Mouse (Mus musculus) mouse embryonic stem cell (cell line): ENCODE data around the gene Elf2.

Experiments used
- in situ Hi-C, 2 experiments: fragments of 300-500 bp; cut with MboI; formaldehyde crosslinking; loops; 1 replicate in 1 of 2; 3 replicates in 1 of 2; pipeline ENCODE4 v1.14.3; 2019 to 2020; ENCODE audit warnings: low sequenced_read_pairs in 2 of 2, low pct_unique_long_range_greater_than_20kb in 1 of 2, mixed read lengths in 1 of 2; ENCODE audit not compliant: unreplicated experiment in 1 of 2

Elf2 gene

DNA sequence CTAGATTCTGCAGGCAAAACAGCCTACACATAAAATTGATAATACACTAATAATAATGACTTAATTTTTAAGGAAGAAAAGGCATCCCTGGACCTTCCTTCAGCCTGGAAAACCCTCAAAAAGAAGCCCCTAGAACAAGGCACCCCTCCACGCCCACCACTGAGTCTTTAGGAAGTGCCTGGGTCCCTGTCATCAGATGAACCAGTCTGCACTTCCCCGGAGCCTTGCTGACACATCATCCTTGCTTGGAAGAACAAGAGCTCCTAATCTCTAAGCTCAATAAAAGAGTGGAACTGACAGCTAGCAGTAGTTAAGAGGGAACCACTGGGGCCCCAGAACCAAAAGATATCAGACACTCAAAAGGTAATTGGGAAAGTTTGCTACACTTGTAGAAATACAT lies 33.8 kb downstream of the Elf2 start:
- in situ Hi-C loops, result no loop called here

- in situ Hi-C loops, result no loop called here
Observed at GRCm38 (mm10) chr3:51305961-51306360, 34.5 kb downstream of the Elf2 start.

DNA sequence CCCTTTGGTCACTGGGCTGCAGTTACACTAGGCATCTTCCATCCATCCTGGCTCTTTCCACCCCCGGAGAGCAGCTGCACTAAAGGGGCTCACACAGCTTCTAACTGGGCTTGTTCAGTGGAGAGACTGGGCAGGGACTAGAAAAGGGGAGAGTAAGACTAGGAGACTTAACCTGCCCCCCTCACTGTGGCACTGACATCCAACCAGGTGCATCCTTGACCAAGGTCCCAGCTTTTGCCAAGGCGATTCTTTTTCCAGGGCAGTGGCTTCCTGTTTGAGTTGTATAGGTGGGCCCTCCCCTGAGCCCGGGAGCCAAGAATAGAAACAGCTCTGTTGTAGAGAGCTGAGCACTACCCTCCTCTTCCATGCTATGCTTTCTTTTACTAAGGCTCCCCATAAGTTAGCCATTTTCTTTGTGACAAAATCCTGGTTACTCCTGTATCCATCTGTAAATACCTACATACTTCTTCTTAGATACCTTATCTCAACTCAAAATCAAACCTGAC lies 37.4 kb downstream of the Elf2 start:
- in situ Hi-C loops, result no loop called here

DNA sequence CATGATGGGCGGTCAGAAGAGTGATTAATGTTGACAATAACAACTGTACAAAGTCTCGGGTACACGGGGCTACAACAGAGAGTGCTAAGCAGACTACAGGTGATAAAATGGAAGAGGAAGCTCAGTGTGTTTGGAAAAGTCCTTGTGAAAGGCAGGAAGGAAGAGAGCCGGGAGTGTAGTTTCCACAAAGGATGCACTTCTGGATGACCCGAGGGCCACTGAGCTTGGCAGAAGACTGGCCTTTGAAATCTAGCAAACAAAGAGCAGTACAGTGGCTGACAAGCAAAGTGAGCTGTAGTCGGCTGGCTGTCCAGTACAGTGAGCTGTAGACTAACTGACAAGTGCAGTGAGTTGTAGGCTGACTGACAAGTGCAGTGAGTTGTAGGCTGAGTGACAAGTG lies 38.9 kb downstream of the Elf2 start:
- in situ Hi-C loops, result no loop called here

DNA sequence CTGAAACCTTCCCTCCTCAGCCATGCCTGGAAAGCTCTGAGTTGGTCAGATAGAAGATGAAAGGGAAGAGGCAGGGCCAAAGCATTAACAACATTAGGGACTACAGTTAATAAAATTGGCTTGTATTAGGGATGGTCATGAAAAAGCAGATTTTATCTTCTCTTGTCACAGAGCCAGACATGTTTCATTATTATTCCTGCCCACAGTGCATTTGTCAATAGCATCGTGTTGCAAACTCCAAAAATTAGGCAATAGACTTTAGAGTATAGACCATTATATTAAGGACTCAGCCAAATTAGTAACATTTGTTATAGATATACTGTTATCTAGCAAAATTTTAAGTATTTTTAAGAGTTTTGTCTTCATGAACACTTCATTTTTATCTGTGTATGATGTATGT lies 43.7 kb downstream of the Elf2 start:
- in situ Hi-C loops, result no loop called here

DNA sequence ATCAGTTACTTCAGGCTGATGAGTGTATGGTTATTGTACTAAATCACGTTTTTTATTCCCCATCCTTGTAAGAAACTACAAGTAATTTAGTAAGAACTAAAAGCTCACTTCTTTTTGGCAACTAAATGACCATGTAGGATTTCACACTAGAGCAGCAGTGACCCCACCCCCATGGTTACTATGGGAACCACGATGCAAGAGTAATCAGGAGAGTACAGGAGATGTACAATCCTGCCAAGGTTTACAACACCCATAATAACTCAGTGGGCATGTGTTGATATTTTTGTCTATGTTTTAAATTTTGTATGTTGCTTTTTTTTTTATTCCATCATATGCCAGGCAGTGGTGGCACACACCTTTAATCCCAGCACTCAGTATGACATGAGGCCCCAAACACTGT lies 45.2 kb downstream of the Elf2 start:
- in situ Hi-C loops, result no loop called here

- in situ Hi-C loops, result no loop called here
Observed at GRCm38 (mm10) chr3:51294251-51294650, 46.2 kb downstream of the Elf2 start.

- in situ Hi-C loops, result no loop called here
Observed at GRCm38 (mm10) chr3:51288880-51289821, 51.3 kb downstream of the Elf2 start.

- in situ Hi-C loops, result no loop called here
Observed at GRCm38 (mm10) chr3:51284375-51284774, 56.1 kb downstream of the Elf2 start.

GRCm38 (mm10) chr3:51281727-51282126 lies 58.7 kb downstream of the Elf2 start:
- in situ Hi-C loops, result no loop called here

GRCm38 (mm10) chr3:51278433-51278832 lies 62.0 kb downstream of the Elf2 start:
- in situ Hi-C loops, result no loop called here

GRCm38 (mm10) chr3:51277201-51278150 lies 63.0 kb downstream of the Elf2 start:
- in situ Hi-C loops, result no loop called here

GRCm38 (mm10) chr3:51276421-51277111 lies 63.9 kb downstream of the Elf2 start:
- in situ Hi-C loops, result no loop called here

DNA sequence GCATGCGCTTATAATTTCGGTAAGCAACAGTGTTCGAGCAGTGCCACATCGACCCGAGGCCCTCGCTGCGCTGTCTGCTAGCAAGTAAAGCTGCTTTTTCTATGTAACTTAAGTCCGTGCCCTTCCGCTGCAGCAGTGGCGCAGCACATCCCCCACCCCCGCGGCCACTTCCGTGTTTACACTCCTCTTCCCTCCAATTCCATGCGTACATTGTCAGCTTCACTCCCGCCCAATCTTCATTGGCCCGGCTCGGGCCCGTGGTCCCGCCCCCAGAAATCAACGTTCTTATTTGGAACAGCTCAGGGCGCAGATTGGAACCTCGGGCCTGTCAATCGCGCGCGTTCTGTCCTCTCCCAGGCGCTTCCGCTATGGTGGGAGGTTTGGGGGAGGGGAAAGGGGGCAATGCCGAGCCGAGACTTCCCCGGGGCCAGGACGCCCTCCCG lies 64.5 kb downstream of the Elf2 start:
- in situ Hi-C loops, result no loop called here

GRCm38 (mm10) chr3:51270069-51270817 lies 70.2 kb downstream of the Elf2 start:
- in situ Hi-C loops, result no loop called here

GRCm38 (mm10) chr3:51268434-51268833 lies 72.0 kb downstream of the Elf2 start:
- in situ Hi-C loops, result no loop called here

DNA sequence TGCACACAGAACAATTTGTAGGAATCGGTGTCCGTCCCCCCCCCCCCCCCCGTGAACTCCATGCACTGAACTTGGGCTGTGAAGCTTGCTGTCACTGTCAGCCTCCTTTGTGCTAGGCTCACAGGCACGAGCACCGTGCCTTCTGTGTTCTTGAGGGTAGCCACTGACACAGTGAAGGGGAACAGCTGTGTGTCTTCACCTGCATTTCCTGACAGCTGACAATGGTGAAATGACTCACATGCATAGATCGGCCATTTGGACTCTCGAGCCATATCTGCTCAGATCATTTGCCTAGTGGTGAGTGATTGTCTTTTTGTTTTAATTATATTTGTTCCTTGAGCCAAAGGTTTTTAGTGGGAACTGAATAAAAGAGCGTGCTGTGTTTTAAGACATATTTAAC lies 77.5 kb downstream of the Elf2 start:
- in situ Hi-C loops, result no loop called here

GRCm38 (mm10) chr3:51258070-51258469 lies 82.4 kb downstream of the Elf2 start:
- in situ Hi-C loops, result no loop called here
